Mouse (Mus musculus): ENCODE measurements around the gene Rftn2. TPM values are rescaled to one million over a fixed set of nuclear protein-coding genes. Genes with fewer than 3 reads are reported as not detected.

Gene Rftn2
- total RNA-seq, 2 experiments from 2014 or later, result 13.0 to 13.6 TPM

- DNase-seq, result no peak
- intact Hi-C loops (cut with DNase I), result no loop called here
Measured at GRCm38 (mm10) chr1:55213475-55213874, 13.1 kb downstream of the Rftn2 start.

GRCm38 (mm10) chr1:55212771-55213170, 13.8 kb downstream of the Rftn2 start:
- intact Hi-C loops (cut with DNase I), result no loop called here
- no peak for DNase-seq

DNA sequence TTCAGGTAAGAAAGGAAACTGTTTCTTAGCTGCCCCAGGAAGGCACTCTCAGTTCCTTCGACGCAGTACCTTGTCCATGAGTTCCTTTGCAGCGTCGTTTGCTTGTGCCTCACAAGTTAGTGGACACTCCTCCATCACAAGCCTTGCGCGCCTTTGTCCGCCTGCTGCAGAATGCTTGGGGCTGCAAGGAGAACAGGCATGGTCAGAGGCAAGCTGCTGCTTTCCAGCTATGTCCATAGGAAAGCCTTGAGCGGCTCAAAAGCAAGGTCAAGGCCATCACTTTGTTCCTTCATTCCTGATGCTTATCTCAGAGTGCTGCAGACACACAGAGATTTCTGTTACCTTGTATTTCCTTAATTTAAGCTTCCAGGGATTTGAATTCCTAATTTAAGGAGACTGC, 15.5 kb downstream of the Rftn2 start:
- DNase-seq, result no peak
- intact Hi-C loops (cut with DNase I), result no loop called here

DNA sequence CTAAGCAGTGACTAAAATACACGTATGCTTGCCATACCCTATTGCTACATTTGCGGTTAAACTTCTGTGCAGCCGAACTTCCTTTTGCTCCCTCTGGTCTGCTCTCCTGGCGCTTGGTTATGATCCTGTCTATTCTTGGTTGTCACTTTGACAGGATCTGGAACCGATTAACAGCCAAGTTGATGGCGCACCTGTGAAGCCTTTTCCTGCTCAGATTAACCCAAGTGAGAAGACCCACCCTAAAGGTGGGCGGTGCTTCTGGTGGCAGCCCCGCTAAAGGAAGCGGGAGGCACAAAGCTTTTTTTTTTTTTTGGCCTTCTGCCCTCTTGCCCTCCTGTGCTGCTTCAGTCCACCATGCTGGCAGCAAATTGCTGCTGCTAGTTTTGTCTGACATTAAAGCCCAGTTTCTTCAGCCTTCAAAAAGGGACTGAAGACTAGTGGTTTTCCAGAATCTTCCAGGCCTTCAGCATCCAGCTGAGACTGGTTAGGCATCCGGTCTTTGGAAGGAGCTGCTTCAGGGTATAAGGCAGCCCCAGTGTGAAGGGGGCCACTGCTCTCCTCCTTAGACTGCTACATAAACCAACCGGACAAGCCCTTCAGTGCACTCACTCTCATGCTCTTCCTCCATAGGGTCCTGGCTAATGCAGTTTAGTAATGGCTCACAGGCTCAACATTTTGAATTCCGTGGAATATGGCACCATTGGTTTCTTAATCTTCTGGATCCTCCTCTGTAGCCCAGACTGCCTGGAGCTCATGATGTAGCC, 16.2 kb downstream of the Rftn2 start:
- intact Hi-C loops (cut with DNase I), result no loop called here
- DNase-seq, result no peak

DNA sequence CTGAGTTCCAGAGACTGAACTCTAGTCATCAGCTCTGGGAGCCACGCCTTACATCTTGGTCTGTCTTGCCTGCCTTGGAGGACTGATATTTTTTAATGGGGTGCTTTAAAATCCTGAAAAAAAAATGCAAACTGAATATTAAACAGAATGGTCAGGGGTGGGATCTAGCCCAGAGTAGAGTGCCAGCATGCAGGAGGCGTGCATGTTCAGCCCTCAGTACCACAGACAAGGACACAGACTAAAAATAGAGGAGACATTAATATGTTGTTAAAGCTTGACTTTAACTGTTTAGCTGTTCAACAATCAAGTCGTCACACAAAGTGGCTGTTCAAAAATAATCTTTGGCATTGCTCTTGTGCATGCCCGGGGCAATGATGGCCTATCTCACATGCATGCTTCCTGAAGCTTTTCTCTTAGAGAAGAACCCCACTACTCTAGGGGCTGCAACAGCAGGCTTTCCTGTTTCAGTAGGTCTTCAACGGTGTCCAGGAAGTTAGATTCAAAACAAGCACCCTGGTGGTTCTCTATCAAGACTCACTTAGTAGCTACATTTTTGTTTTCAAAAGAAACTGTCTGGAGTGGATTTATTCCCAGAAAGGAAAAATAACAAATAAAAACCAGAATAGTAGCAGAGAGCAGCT, 18.0 kb downstream of the Rftn2 start:
- no peak for DNase-seq
- intact Hi-C loops (cut with DNase I), result no loop called here

DNA sequence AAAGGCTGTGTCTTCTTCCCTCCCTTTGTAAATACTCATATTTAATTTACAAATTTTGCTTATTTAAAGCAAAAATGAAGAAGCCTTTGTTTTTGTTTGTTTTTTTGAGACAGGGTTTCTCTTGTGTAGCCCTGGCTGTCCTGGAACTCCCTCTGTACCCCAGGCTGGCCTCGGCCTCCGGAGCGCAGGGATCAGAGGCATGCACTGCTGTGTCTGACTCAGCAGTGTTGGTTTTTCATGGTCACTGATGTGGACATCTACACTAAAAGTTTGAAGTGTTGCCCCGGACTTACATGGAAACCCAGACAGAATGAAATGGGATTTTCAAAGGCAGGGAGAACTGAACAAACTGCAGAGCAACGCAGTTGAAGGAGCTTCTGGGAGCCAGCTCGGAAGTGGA, 19.0 kb downstream of the Rftn2 start:
- intact Hi-C loops (cut with DNase I), result no loop called here
- DNase-seq, result no peak

GRCm38 (mm10) chr1:55205808-55206327, 20.7 kb downstream of the Rftn2 start:
- intact Hi-C loops (cut with DNase I), result no loop called here
- DNase-seq, result no peak

- peak; percentile 35 for DNase-seq
- intact Hi-C loops (cut with DNase I), result no loop called here
Measured at GRCm38 (mm10) chr1:55201850-55202752, 24.5 kb downstream of the Rftn2 start.

DNA sequence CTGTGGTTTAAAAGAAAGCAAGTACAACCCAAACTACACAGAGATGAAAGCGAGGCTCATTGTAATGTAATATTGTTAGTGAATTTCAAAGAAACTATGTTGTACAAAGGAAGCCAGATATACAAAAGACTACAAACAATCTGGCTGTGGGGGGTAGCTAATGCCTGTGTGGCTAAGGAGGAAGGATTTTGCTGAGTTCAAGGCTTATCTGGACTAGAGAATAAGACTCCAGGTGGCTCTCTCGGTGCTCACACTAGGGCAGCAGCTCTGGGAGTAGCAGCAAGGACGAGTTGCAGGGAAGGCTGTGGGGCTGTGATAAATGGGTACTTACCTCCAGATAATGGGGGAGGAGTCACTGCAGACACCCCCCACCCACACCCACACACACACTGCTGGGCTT, 27.9 kb downstream of the Rftn2 start:
- no peak for DNase-seq
- intact Hi-C loops (cut with DNase I), result no loop called here

GRCm38 (mm10) chr1:55196327-55197003, 30.1 kb downstream of the Rftn2 start:
- no peak for DNase-seq
- intact Hi-C loops (cut with DNase I), result no loop called here

- no peak for DNase-seq
- intact Hi-C loops (cut with DNase I), result no loop called here
Measured at GRCm38 (mm10) chr1:55195021-55195420, 31.6 kb downstream of the Rftn2 start.

DNA sequence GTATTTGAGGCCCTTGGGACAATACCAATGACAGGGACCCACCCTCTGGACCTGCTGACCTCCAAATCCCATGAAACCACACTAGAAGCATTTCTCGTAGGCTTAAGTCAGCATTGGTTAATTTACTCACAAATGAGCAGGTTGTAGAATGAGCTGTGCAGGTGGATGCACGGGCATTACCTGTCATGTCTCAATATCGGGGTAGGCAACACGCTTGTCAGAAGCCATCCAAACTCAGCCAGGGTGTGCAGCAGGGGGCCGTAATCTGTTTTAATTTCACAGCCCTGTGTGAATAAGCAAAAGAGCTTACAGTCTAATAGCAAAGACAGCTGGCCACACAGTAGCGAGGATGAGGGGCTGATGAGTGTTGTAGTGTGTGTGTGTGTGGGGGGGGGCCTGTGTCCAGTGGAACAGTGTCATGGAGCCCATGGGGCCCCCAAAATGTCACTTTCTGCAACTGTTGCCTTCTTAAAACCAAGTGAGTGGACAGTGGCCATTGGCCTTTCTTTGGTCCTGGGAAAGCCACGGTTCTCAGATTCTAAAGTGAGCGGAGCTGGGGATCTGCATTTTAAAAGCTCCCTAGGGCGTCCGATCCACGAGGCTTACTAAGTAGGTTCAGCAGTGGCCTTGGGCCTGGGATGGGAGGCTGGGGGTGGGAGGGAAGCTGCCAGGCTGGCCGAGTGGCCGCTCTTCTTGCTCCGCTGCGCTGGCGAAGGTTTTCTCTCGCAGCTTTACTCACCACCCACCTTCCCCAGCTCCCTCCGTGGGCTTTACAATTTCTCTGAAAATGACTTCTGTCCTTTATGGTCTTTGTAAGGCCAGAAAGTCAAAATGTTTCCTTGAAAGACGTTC, 32.3 kb downstream of the Rftn2 start:
- intact Hi-C loops (cut with DNase I), result no loop called here
- peak; percentile 31 for DNase-seq

GRCm38 (mm10) chr1:55193316-55193715, 33.3 kb downstream of the Rftn2 start:
- peak; percentile 60 for DNase-seq
- intact Hi-C loops (cut with DNase I), result no loop called here

DNA sequence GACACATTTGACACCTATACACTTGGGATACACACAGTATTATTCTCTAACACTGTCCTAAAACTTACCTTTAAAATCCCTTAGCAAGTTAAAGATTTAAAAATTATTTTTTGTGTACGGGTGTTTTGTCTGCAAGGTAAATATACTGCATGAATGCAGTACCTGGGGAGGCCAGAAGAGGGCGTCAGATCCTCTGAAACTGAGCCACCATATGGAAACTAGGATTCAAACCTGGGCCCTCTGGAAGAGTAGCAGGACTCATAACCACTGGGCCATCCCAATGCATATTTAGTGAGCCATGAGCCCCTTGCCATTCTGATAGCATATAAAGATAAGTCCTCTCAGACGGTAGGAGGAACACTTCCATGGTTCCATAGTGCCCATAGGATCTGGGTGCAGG, 33.8 kb downstream of the Rftn2 start:
- intact Hi-C loops (cut with DNase I), result no loop called here
- DNase-seq, result peak; percentile 28

DNA sequence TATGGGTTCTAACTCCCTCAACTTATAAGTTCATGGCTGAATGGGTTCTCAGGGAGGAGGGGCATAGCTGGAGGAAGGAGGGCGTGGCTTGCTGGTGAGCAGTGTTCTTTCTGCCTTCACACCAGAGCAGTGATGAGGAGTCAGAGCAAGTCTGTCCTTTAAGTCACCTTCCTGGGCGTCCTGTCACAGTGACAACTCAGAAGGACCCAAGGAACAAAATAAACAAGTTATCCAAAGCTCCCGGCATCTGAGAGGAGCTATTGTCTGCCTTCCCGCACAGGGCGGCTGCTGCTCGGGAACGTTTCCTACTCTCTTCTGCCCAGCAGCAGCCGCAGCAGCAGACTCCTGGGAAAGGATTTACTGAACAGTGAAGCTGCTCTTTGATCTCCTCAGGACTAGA, 34.6 kb downstream of the Rftn2 start:
- no peak for DNase-seq
- intact Hi-C loops (cut with DNase I), result no loop called here

- no peak for DNase-seq
- intact Hi-C loops (cut with DNase I), result no loop called here
Measured at GRCm38 (mm10) chr1:55186592-55187210, 39.9 kb downstream of the Rftn2 start.

GRCm38 (mm10) chr1:55185718-55186117, 40.9 kb downstream of the Rftn2 start:
- no peak for DNase-seq
- intact Hi-C loops (cut with DNase I), result no loop called here

DNA sequence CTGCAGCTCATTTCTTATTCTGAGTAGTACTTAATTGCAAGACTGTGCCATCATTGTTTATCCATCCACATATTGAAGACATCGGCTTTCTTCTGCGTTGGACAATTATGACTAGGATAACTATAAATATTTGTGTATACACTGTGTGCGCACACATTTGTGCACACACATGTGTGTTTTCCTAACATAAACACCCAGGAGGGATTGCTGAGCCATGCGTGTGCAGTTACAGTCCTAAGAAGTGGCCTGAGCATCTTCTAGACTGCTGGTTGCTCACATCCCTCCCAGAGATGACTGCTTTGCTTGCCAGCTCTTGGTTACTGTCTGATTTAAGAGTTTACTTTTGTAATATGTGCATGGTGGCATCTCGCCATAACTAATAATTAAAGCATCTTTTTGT, 44.2 kb downstream of the Rftn2 start:
- intact Hi-C loops (cut with DNase I), result no loop called here
- no peak for DNase-seq

DNA sequence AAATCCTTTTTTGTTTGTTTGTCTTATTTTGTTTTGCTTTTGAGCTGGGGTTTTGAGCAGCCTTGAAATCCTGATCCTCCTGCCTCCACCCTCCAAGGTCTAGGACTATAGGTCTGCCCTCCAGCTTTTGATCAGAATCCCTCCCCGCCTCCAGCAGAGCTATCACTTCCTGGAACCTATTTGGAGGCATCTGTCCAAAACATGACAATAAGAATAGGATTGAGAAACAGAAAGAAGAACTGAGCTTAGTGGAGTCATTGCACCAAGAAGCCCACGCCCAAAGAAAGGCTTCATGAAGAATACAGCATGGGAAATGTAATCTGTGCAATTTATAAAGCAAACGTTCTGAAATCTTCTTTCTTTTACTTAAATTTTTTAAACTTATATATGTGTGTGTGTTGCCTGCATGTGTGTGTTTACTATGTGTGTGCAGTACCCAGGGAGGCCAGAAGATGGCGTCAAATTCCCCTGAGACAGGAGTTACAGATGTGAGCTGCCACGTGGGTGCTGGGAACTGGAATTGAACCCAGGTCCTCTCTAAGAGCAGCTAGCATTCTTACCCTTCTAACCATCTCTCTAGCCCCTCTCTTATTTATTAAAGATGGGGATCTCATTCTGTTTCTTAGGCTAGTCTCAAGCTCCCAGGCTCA, 46.5 kb downstream of the Rftn2 start:
- no peak for DNase-seq
- intact Hi-C loops (cut with DNase I), result no loop called here
